Comparison of ENCODE assay signal across 8 mouse cellular contexts in genomic region chr4:58351590-58351989, GRCm38 (mm10).
"Had no signal": no experiment of that assay in that cellular context is flagged by ENCODE, and none has a peak within 500 bp of the region (broad histone marks: within the 10 kb centered on the region; RNA-seq: fewer than 3 reads in every experiment).

No protein-coding gene starts in this region.

- H3K4me3 ChIP-seq: limb, embryonic 10.5 days; liver, embryonic 12.5 days; midbrain, embryonic 13.5 days; myocyte; neural tube, embryonic 15.5 days had no signal

- ATAC-seq: liver, embryonic 12.5 days; midbrain, embryonic 13.5 days had no signal

- H3K9ac ChIP-seq: liver, embryonic 12.5 days; midbrain, embryonic 13.5 days; neural tube, embryonic 15.5 days had no signal

- H3K27me3 ChIP-seq: liver, embryonic 12.5 days; midbrain, embryonic 13.5 days; neural tube, embryonic 15.5 days had no signal

- H3K9me3 ChIP-seq: limb, embryonic 10.5 days; liver, embryonic 12.5 days; midbrain, embryonic 13.5 days; neural tube, embryonic 15.5 days had no signal

- H3K4me1 ChIP-seq: limb, embryonic 10.5 days; liver, embryonic 12.5 days; midbrain, embryonic 13.5 days; neural tube, embryonic 15.5 days had no signal

- DNase-seq: right cerebral cortex, adult 18-20 months; right cerebral cortex, postnatal 25 days; thymus, postnatal 36 days had no signal

- H3K36me3 ChIP-seq: limb, embryonic 10.5 days; liver, embryonic 12.5 days; midbrain, embryonic 13.5 days; neural tube, embryonic 15.5 days had no signal

- H3K4me2 ChIP-seq: liver, embryonic 12.5 days; midbrain, embryonic 13.5 days; neural tube, embryonic 15.5 days had no signal

- H3K27ac ChIP-seq: limb, embryonic 10.5 days; liver, embryonic 12.5 days; midbrain, embryonic 13.5 days; neural tube, embryonic 15.5 days had no signal
